Mouse (Mus musculus): ENCODE results near the gene Ears2. TPM values are rescaled to one million over a fixed set of nuclear protein-coding genes. Genes with fewer than 3 reads are reported as not detected.
"Not testable (repeated sequence)": the region's sequence is repeated elsewhere in the genome, so short reads cannot be mapped to it uniquely, and the experiment has no call there.

Ears2 gene
- 10 to 100 TPM; 19.0 to 25.5 TPM for total RNA-seq (2021)
- long read RNA-seq, experiment 1, transcript Ears2-201 (9 exons, 2,046 nt), result major isoform, 34 of 49 reads
- long read RNA-seq, experiment 1, partial matches to known transcripts, result 3 of 49 reads
- long read RNA-seq, experiment 1, other reads (novel, unspliced or antisense), result 9 of 49 reads
- long read RNA-seq, experiment 2, transcript Ears2-201 (9 exons, 2,046 nt), result major isoform, 17 of 22 reads
- long read RNA-seq, experiment 2, partial matches to known transcripts, result 2 of 22 reads
- long read RNA-seq, experiment 2, other reads (novel, unspliced or antisense), result 2 of 22 reads

DNA sequence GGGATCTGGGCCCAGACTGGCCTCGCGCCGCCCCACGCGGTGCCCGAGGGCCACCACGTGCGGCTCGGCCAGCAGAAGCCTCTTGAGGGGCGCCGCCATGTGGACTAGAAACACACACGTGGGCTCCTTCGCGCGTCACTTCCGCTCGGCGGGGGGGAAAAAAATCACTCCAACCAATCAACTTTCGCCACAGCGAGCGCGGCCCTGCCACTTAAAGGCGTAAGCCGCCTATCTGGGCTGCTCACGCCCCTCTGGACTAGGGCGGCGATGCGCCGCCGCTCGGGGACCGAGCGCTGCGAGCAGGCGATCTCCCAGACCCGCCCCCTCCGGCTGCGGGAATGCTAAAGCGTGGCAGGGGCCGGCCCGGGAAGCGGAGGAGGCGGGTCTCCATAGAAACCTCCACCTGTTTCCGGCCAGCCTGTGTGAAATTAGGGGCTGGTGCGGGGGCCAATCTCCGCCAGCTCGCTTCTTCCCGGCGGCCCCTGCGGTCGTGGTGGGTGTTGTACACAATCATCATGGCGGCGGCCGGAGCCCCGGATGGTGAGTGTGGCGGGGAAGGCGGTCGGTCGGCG lies at the start of gene Ears2, which contains the start of gene Ubfd1:
TSS of gene Ears2 (minus strand) at position 319 of the 572 bp plus-strand sequence.
TSS of gene Ubfd1 (plus strand) at position 231 of the 572 bp plus-strand sequence.
- DNase-seq, result peak; percentile 96 to 97

DNA sequence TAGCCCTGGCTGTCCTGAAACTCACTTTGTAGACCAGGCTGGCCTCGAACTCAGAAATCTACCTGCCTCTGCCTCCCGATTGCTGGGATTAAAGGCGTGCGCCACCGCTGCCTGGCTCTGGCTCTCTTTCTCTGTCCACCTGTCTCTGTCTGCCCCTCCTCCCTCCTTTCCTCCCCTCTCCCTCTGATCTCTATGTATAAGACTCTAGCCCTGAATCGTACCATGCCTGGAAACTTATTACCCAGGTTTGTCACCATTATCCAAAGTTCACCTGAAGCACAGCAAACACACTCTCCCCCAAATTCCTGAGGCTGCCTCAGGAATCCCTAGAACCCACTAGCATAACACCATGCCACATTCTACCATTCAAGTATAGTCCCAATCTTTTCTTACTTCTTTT lies 41.1 kb upstream of the Ears2 start:
- DNase-seq, result no peak

DNA sequence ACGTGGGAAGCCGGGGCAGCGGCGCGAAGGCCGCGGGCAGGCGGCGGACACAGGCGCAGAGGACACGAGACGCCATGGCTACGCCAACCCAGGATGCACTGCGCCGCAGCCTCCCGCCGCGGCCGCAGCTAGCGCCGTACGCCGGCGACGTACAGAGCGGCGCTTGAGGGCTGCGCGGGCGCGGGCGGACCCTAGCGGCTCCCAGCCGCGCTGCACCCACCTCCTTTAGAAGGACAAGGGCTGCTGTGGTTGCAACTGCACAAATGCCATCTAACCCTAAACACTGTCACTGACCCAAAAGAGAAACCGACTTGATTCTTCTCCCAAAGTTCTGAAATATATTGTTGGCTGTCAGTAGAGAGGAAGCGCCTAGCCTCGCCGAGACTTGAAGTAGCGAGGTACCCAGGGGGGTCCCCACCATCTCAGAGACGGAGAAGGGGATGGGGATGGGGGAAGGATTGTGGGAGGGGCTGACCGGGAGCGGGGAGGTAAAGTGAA lies 34.7 kb upstream of the Ears2 start, which contains the start of gene Ndufab1:
TSS of gene Ndufab1 (minus strand) at position 140 of the 498 bp plus-strand sequence.
- peak; percentile 91 to 94 for DNase-seq

DNA sequence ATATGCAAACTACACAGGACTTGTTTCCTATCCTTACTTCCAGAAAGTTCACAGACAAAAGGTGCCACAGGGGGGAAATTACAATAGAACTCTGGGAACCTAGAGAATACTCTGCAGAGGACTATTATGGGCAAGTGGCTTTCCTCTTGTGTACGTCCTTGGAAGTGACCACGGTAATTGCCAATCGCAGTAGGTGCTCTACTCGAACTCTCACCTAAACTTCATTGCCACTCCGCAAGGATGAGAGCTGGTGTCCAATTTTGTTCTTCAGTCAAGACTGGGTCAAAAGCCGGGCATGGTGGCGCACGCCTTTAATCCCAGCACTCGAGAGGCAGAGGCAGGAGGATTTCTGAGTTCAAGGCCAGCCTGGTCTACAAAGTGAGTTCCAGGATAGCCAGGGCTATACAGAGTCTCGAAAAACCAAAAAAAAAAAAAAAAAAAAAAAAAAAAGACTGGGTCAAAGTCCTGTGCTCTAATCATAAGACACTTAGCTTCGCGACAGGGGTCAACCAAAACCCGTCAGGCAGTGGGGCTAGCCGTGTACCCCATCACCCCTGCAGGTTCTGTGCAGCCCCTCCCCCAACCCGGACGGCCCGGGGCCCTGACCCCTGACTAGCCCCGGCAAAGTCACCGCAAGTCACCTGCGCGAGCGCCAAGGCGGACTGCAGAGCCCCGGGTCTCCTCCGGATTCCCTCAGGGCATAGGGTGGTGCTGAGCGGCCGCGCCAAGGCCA lies 34.1 kb upstream of the Ears2 start:
- DNase-seq, result not testable (repeated sequence)

DNA sequence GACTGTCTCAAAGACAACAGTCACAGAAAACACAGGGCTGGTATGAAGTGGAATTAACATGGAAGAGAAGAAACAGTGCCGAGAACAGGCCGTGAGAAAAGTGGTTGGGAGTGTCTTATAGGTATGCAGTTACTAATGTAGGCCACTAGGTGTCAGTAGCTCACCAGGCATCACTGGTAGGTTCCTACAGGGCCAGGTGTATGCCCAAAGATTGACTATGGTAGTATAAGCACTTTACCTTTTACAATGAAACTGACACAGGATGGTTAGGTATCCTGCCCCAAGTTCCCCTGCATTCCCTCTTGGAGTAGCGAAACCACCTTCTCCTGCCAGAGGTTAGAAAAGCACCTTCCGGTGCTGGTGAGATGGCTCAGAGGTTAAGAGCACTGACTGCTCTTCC lies 32.2 kb upstream of the Ears2 start:
- DNase-seq, result peak; percentile 15 to 39

DNA sequence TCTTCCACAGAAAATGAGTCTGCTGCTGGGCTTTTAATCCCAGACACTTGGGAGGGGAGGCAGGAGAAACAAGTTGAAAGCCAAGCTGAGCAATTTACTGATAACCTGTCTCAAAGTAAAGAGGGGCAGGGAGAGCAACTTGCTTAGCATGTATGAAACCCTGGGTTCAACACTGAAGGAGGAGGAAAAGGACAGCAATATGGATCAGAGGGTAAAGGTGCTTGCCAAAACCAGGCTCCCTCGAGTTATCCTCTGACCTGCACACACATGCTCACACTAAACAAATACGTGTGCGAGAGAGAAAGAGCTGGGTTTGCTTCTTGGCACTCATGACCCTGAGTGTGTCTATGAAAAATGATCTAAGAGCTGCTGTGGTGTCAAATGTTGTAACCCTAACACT lies 30.9 kb upstream of the Ears2 start:
- DNase-seq, result no peak

DNA sequence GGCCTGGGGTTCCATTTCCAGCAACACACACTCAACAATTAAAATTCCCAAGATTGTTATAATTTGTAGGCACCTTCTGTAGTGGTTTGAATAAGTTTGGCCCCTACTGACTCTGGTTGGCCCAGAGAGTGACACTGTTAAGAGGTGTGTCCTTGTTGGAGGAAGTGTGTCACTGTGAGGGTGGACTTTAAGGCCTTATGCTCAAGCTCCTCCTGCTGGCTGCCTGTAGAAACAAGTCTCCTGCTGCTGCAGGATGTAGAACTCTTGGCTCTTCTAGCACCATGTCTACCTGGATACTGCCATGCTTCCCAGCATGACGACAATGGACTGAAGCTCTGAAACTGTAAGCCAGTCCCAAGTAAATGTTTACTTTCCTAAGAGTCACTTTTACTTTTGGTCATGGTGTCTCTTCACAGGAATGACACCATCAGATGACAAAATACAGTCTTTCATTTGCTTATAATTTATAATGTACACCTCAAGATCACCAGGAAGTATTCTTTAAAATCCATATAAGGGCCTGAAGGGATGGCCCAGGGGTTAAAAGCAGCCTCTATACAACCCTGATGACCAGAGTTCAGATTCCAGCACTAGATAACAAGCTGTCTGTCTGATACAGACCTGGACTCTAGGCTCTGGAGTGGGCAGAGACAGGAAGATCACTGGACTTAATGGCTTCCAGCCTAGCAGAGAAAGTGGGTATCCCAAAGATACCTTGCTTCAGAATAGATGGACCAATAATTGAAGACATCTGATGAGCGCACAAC lies 27.7 kb upstream of the Ears2 start:
- no peak for DNase-seq

DNA sequence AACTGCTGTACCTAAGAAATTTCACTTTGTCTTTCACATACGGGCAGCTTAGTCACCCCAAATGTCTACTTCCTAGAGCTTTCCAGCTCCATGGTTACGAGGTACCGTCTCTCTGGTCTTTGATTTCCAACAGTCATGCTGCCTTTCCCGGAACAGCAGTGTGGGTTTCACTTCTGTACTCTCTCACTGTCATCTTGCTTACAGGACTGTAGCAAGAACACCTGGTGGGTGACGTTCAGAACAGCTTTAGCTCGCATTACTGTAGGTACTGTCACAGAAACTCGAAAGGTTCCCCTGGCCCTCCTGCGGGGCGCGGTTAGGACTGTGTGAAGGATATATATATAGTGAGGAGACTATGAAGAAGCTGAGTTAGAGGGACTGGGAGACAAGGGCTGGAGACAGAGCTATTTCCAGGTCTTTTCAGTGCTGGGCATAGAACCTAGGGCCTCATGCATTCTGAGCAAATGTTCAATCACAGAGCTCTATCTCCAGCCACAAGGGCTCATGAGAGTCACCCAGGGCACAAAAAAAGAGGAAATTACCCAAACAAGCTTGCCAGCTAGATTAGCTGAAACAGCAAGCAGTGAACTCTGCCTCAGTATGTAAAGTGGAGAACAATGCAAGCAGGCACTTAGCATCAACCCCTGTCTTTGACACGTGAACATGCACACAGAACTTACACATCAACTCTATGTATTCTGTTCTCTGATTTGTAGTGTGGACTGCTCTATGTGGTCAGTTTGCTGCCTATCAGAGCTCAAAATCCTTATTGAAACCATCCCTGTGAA lies 20.3 kb upstream of the Ears2 start:
- no peak for DNase-seq

DNA sequence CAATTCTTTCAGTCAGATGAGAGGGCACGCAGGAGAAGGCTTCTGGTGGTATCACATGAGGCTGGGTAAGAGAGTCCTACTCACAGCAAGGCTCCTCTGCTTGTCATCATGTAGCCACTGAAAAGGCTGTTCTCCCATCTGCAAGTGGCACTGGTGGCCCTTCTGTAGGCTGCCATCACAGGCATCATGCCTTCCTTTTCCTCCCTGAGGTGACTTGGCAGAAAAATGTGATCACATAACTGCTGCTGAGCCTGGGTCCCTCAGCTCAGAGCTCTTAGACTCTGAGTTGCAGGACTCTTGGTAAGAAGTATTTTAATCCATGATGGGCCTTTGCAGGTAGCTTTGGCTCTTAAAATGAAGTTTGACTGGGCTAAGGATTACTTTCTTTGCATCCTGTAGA lies 14.0 kb upstream of the Ears2 start:
- DNase-seq, result no peak

DNA sequence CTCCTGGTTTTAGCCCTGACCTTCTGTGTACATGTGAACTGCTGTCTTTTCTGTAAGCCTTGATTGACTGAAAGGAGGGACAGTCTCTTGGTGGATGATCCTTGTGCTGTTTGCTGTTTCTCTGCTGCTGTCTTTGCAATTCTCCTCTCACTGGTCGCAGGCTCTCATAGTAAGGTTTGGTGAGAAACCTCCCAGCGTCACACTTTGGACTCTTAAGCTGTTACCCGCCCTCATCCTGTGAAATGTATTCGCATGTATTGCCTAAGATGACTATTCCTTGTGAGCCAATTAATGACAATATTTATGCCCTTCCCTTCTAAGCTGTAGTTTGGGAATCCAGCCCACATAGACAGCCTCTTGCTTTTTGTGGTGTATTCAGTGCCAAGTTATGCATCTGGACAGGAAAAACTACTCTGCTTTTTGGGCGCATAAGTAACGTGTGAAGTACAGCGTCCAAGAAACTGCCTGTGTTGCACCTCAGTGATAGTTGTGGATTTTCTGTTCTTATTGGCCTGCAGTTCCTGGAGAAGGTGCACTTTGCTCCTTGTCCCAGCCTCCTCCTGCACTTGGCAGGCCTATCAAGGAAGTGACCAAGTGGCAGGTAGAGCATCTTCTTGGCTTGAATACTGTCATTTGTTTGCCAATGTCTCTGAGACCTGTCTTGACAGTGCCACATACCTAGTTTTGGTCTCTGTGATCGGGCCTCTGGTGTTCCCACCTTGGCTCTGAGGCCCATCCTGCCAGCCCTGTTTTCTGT lies 12.9 kb upstream of the Ears2 start:
- no peak for DNase-seq

DNA sequence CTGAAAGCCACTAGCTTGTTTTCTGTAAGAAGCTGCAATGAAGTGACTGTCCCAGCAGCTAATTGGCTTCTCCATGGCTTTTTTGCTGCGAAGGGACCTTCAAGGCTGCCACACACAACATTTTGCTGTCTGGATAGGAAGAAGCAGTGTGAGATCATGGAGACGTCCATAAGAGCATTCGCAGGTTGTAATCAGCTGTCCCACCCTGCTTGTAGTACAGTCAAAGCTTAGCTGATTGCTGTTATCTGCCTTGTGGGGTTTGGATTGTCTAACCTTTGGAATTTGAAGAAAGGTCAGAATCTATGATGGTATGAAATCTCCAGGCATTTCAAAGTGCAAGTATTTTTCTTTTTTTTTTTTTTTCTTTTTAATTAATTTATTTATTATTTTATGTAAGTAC lies 7.3 kb upstream of the Ears2 start:
- no peak for DNase-seq

DNA sequence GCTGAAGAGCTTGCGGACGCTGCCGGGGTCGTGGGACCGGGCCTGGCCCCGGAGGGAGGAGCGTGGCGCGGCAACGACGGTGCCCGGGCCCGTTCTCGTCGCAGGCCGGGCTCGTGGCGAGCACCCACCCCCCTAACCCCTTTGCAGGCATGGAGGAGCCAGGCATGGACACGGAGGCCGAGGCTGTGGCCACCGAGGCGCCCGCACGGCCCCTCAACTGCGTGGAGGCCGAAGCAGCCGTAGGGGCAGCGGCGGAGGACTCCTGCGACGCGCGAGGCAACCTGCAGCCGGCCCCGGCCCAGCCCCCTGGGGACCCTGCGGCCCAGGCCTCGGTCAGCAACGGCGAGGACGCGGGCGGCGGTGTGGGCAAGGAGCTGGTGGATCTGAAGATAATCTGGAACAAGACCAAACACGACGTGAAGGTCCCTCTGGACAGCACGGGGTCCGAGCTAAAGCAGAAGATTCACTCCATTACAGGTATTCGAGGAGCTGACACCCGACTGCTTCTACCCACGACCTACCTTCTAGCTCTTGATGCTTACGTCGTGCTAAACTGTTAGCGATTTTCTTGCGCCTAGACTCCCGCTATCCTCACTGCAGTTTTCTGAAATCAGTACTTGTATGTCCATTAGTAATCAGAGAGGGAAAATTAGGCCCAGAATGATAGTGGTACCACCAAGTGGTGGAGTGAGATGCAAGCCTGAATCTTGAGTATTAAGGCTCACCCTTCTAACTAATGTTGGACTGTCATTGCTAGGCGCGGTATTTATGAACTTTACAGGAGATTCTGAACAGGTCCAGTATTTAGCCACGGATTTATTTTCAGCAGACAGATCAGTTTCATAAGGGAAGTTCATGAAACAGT lies 686 bp upstream of the Ears2 start:
- DNase-seq, result peak; percentile 21 to 42

DNA sequence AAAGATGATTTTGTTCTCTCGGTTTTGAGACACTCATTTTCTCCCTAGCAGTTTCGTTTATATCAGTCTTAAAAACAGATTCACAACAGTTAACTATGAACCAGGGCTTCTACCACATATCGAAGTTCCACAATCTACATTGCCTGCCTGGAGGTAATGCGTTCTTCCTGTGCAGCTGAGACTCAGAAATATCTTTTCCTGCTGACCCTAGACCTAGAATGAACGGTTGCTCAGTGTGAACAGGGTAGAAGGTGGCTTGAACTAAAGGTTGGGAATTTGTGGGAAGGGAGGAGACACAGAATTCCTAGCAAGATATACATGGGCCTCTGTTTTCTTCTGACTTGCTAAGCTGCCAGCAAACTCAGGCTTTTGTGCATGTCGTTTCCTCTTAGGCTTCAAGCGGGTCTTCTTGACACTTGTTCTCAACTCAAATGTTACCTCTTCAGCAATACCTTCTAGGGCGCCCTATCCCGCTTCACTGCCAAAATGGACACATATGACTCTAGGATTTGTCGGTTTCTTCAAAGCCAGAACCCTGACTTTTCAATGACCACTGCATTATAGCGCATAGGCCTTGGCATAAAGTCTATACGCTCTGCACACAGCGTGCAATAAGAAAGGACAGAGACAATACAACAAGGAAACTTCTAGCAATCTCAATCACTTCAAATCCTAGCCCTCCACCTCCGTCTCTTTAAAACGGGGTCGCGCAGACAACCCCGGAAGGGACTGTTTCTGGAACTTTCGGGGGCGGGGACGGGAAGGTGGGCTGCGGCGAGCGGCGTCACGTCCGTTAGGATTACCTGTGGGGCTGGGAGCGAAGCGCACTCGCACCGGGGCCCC lies 740 bp downstream of the Ears2 start:
- no peak for DNase-seq

DNA sequence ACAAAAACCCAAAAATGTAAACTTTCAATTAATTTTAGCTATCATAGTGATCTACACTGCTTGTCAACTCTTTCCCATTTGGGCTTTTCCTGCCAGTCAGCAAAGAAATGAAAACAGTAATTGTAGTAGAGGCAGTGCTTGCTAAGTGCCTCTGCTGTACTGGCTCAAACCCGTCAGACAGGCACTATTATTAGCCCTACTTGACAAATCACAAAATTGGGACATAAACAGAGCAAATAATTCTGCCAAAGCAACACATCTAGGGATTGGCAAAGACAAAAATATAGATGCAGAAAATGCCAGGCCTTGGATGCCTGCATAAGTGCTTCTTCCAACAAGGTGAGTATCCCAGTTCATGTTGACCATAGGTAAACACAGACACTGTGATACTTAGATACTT lies 1.4 kb downstream of the Ears2 start:
- no peak for DNase-seq

DNA sequence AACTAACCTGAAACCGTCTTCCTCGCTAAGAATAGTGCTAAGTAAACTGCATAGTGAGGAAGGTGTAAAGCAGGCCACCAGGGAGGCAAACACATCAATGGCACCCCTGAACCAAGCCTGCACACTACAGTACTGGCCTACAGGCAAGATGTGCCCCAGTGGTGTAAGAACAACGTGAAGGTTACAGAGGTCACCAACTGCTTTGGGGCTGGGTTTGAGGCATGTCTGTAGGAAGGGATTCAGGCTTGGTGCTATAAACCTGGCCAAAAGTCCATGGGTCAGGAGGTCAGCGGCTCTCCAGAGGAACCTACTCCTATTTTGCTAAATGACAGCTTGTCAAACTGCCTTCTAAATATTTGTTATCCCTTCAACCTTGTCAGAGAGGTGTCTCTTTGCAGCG lies 10.4 kb downstream of the Ears2 start:
- DNase-seq, result no peak

DNA sequence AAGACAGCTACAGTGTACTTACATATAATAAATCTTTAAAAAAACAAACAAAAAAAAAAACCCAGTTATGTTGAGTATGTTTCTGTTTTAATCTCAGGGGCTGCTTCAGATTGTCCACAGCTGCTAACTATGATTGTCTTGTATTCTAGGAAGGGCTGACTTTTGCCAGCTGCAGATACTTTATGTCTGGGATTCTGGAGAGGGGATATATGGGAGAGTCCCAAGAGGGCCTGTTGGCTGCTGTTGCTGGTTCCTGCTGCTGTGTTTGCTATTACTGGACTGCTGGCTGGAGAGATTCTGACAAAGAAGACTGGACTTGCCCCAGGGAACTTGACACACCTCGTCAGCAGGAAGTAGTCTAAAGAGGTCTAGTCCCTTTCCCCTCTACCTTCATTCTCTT lies 16.2 kb downstream of the Ears2 start:
- DNase-seq, result no peak

DNA sequence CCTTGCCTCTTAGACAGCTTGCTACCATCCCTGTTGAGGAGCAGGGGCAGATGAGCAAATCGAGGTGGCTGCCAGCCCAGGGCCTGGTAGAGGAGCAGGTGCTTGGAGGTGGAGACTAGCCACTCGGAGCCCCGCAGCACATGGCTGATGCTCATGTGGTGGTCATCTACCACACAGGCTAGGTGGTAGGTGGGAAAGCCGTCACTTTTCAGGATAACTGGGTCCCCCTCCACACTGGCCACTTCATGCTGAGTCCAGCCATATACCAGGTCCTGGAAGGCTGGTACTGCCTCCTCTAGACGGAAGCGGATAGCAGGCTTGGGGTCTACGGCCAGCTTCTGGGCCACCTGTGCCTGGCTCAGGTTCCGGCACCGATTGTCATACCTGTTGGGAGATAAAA lies 18.9 kb downstream of the Ears2 start:
- no peak for DNase-seq

DNA sequence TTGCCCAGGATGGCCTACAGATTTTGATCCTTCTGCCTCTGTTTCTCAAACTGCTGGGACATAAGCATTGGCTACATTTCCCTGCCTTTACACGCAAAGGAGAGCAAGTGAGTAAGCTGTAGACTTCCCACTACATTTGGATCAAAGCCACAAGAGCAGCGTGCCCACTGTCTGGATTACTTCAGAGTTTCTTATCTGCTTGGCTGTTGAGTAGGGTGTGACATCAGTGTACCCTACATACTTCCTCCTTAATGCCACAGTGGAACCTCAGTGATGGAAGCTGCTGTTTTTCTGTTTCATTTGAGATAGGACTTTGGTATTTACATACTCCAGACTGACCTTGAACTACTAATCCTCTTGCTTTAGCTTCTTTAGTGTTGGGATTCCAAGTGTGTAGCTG lies 20.2 kb downstream of the Ears2 start:
- DNase-seq, result no peak

DNA sequence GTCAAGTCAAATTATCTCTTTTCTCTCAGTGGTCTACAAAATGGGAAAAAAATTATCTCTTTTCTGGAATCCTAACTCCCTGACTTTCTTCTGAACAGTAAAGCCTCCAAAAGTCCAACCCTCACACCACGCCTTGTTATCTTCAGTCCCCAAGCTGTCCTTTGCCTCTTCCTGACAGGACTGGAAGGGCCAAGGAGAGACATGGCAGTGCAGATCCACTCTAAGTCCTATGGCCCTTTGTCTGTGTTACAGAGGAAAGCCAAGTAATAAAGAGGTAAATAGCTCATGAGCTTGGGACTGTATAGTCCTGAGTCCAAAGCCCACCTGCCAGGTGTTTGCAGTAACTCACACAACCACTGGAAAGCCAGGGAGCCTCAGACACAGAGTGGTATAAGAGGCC lies 21.4 kb downstream of the Ears2 start:
- no peak for DNase-seq
